Mouse (Mus musculus) kidney, adult 2 months (tissue): Measurements from ENCODE around the gene Vipas39. TPM values are rescaled to one million over a fixed set of nuclear protein-coding genes. Genes with fewer than 3 reads are reported as not detected.
A peak's percentile ranks its signal among the peaks of the same experiment; 100 is the strongest.
"Not testable (repeated sequence)": the region's sequence is repeated elsewhere in the genome, so short reads cannot be mapped to it uniquely, and the experiment has no call there.

Experiments used
- DNase-seq: peaks from one replicate; pipeline ENCODE4 v3.0.0; 2021
- H3K27ac ChIP-seq: fragments of 200-500 bp; 2 replicates; pipeline ENCODE4 v1.5.1; 2012; ENCODE audit warnings: low read depth, low read length, control low read depth, inconsistent platforms; ENCODE audit not compliant: insufficient read depth
- H3K27me3 ChIP-seq: fragments of 200-500 bp; replicated peaks from 2 replicates; pipeline ENCODE4 v1.6.1; 2012; ENCODE audit warnings: mild to moderate bottlenecking, moderate library complexity, low read length, inconsistent platforms; ENCODE audit not compliant: control insufficient read depth, insufficient read depth
- H3K36me3 ChIP-seq: fragments of 200-500 bp; 2 replicates; pipeline ENCODE4 v1.6.1; 2012; ENCODE audit warnings: mild to moderate bottlenecking, moderate library complexity, low read length, inconsistent platforms; ENCODE audit not compliant: control insufficient read depth, insufficient read depth
- H3K4me1 ChIP-seq: fragments of 200-500 bp; 2 replicates; pipeline ENCODE4 v1.6.1; 2011; ENCODE audit warnings: low read length; ENCODE audit not compliant: control insufficient read depth, insufficient read depth
- H3K4me3 ChIP-seq: fragments of 200-500 bp; 2 replicates; pipeline ENCODE4 v1.5.1; 2011; ENCODE audit warnings: mild to moderate bottlenecking, low read depth, low read length, control low read depth; ENCODE audit not compliant: insufficient read depth
- CTCF ChIP-seq: fragments of 200-500 bp; conservative IDR thresholded peaks from 2 replicates; pipeline ENCODE4 v1.5.1; 2011; ENCODE audit warnings: low read depth, mild to moderate bottlenecking, control low read depth, low read length, moderate library complexity, mixed read lengths; ENCODE audit not compliant: insufficient read depth, insufficient read length
- POLR2A ChIP-seq: fragments of 200-500 bp; IDR thresholded peaks from one replicate; pipeline ENCODE4 v1.6.1; 2011; ENCODE audit warnings: low read depth, low read length, control low read depth
- WGBS: fragments of 180-500 bp; shearing (Covaris S2); methylation state at CpG from one replicate; pipeline ENCODE4 v1.1.7; 2018; 5-methylcytosine and 5-hydroxymethylcytosine counted together
- polyA plus RNA-seq: library from polyadenylated mRNA; depleted of rRNA; stranded (reverse); fragments of >200 nt; gene quantifications from 2 replicates; pipeline ENCODE4 v1.2.3, GENCODE M21; 2012; rRNA removed

The Vipas39 gene
- polyA plus RNA-seq = 47.4 and 50.0 TPM in 2 replicates

GRCm38 (mm10) chr12:87266108-87266826 is at the start of gene Vipas39, which contains the start of gene Ahsa1:
Vipas39 (minus strand) TSS chr12:87266256.
Ahsa1 (plus strand) TSS chr12:87266479.
- TF ChIP-seq POLR2A (peak; percentile 90), CTCF (0 out of 2 replicates have a peak, but pooled peaks have one; percentile 25)
- WGBS = under 1% methylated on average over 31 of the region's 31 CpGs
- Histone ChIP-seq H3K4me3 (peak within 1 kb of the TSS; percentile 91), H3K27me3 (no peaks in the 10 kb centered on the region), H3K27ac (peak within 1 kb of the TSS; percentile 98), H3K4me1 (0 out of 2 replicates have a peak, but pooled peaks cover 4% of the 10 kb centered on the region), H3K36me3 (peaks cover 3% of the 10 kb centered on the region)
- DNase-seq = peak; percentile 97

- Histone ChIP-seq H3K4me1 (no peaks in the 10 kb centered on the region), H3K36me3 (peaks cover 4% of the 10 kb centered on the region), H3K27me3 (no peaks in the 10 kb centered on the region), H3K27ac (no peak overlapping the region), H3K4me3 (no peak overlapping the region)
- WGBS = 57% methylated on average over 2 of the region's 2 CpGs
- no peak for TF ChIP-seq CTCF
- TF ChIP-seq POLR2A = no peak
- no peak for DNase-seq
These were observed 47.0 kb upstream of the Vipas39 start for GRCm38 (mm10) chr12:87313098-87313497.

- H3K27me3 ChIP-seq, DNase-seq, H3K36me3 ChIP-seq, H3K4me3 ChIP-seq, H3K27ac ChIP-seq, H3K4me1 ChIP-seq: not testable (repeated sequence)
- WGBS = 78% methylated on average over 4 of the region's 4 CpGs
These were observed 40.5 kb upstream of the Vipas39 start for GRCm38 (mm10) chr12:87306584-87306844.

- Histone ChIP-seq H3K27me3 (no peaks in the 10 kb centered on the region), H3K4me3 (no peak overlapping the region), H3K36me3 (peaks cover 4% of the 10 kb centered on the region), H3K4me1 (no peaks in the 10 kb centered on the region), H3K27ac (no peak overlapping the region)
- TF ChIP-seq POLR2A (no peak), CTCF (no peak)
- no peak for DNase-seq
- 47% methylated on average over 13 of the region's 13 CpGs for WGBS
These were observed 39.9 kb upstream of the Vipas39 start for GRCm38 (mm10) chr12:87305767-87306583.

GRCm38 (mm10) chr12:87301189-87301588 is 35.1 kb upstream of the Vipas39 start:
- DNase-seq = no peak
- no peak overlapping the region for H3K27ac ChIP-seq
- WGBS = 61% methylated on average over 4 of the region's 4 CpGs
- no peaks in the 10 kb centered on the region for H3K4me1 ChIP-seq
- no peaks in the 10 kb centered on the region for H3K36me3 ChIP-seq
- TF ChIP-seq POLR2A = no peak
- TF ChIP-seq CTCF = no peak
- H3K4me3 ChIP-seq = no peak overlapping the region
- 0 out of 2 replicates have a peak, but pooled peaks cover 1% of the 10 kb centered on the region for H3K27me3 ChIP-seq

GRCm38 (mm10) chr12:87300441-87300690 is 34.3 kb upstream of the Vipas39 start:
- H3K4me3 ChIP-seq = peak overlapping the region; percentile 45
- 0 out of 2 replicates have a peak, but pooled peaks cover 1% of the 10 kb centered on the region for H3K27me3 ChIP-seq
- H3K36me3 ChIP-seq = no peaks in the 10 kb centered on the region
- 3% methylated on average over 9 of the region's 9 CpGs for WGBS
- no peaks in the 10 kb centered on the region for H3K4me1 ChIP-seq
- TF ChIP-seq CTCF = no peak
- TF ChIP-seq POLR2A = no peak
- DNase-seq = peak; percentile 19
- no peak overlapping the region for H3K27ac ChIP-seq

- Histone ChIP-seq H3K4me1 (no peaks in the 10 kb centered on the region), H3K36me3 (no peaks in the 10 kb centered on the region), H3K27me3 (0 out of 2 replicates have a peak, but pooled peaks cover 1% of the 10 kb centered on the region), H3K4me3 (peak within 1 kb of the TSS; percentile 45), H3K27ac (no peak within 1 kb of the TSS)
- no peak for TF ChIP-seq POLR2A
- no peak for TF ChIP-seq CTCF
- peak; percentile 24 for DNase-seq
- under 1% methylated on average over 85 of the region's 86 CpGs for WGBS
These were observed 33.8 kb upstream of the Vipas39 start, which contains the start of gene Ism2 for GRCm38 (mm10) chr12:87299657-87300440. Ism2 (minus strand) TSS chr12:87299705.
